Mouse (Mus musculus) induced T-regulatory cell, adult 2 months (primary cell): ENCODE data around the gene 2410137M14Rik.

Experiments used
- DNase-seq: peaks from one replicate; pipeline ENCODE4 v3.0.0-alpha.2; 2012; ENCODE audit warnings: low read depth

2410137M14Rik gene

GRCm38 (mm10) chr17:36948286-36948685 lies 32.8 kb downstream of the 2410137M14Rik start:
- DNase-seq: no peak

- DNase-seq: peak; percentile 63
Measured at GRCm38 (mm10) chr17:36947051-36947819, 33.8 kb downstream of the 2410137M14Rik start.

GRCm38 (mm10) chr17:36944121-36944775 lies 36.8 kb downstream of the 2410137M14Rik start:
- DNase-seq: peak; percentile 67

GRCm38 (mm10) chr17:36943691-36944090 lies 37.3 kb downstream of the 2410137M14Rik start:
- peak; percentile 31 for DNase-seq

- DNase-seq: peak; percentile 48
Measured at GRCm38 (mm10) chr17:36942791-36943471, 38.1 kb downstream of the 2410137M14Rik start, which contains the start of gene Rnf39. Gene Rnf39, plus strand, starts transcription at chr17:36942918.

GRCm38 (mm10) chr17:36942391-36942790 lies 38.6 kb downstream of the 2410137M14Rik start:
- peak; percentile 71 for DNase-seq

GRCm38 (mm10) chr17:36938056-36938455 lies 43.0 kb downstream of the 2410137M14Rik start:
- no peak for DNase-seq

GRCm38 (mm10) chr17:36931806-36932205 lies 49.2 kb downstream of the 2410137M14Rik start:
- DNase-seq: no peak

- no peak for DNase-seq
Measured at GRCm38 (mm10) chr17:36931130-36931529, 49.9 kb downstream of the 2410137M14Rik start.

- no peak for DNase-seq
Measured at GRCm38 (mm10) chr17:36930233-36930632, 50.8 kb downstream of the 2410137M14Rik start.

- no peak for DNase-seq
Measured at GRCm38 (mm10) chr17:36929236-36929932, 51.7 kb downstream of the 2410137M14Rik start.
